10 mouse cellular contexts compared by ENCODE assay signal in genomic region chr16:91935108-91935507, GRCm38 (mm10).
DNase-seq lines count a peak whose midpoint lies in the region; ATAC-seq and TF ChIP-seq lines count a peak whose summit lies in the region.
"Had no signal": no experiment of that assay in that cellular context is flagged by ENCODE, and none has a peak within 500 bp of the region (broad histone marks: within the 10 kb centered on the region; RNA-seq: fewer than 3 reads in every experiment).

No protein-coding gene starts in this region.

- no peak for ATAC-seq in heart, embryonic 11.5 days (replicated peaks; ENCODE audit: insufficient number of reproducible peaks, low FRiP score, low TSS enrichment)
- no peak for ATAC-seq in G1E (ENCODE audit: extremely low read depth, insufficient number of reproducible peaks, low FRiP score, poor library complexity, severe bottlenecking)
- ATAC-seq in liver, embryonic 11.5 days (replicated peaks; ENCODE audit: low FRiP score), result no peak

- no peaks in the 10 kb centered on the region for H3K9me3 ChIP-seq in heart, embryonic 11.5 days (replicated peaks; ENCODE audit: control insufficient read depth, low read length)
- H3K9me3 ChIP-seq in G1E (replicated peaks), result no peaks in the 10 kb centered on the region
- no peaks in the 10 kb centered on the region for H3K9me3 ChIP-seq in embryonic facial prominence, embryonic 10.5 days
- no peaks in the 10 kb centered on the region for H3K9me3 ChIP-seq in liver, embryonic 11.5 days (ENCODE audit: control insufficient read depth, low read length)
- H3K9me3 ChIP-seq: embryonic facial prominence, embryonic 12.5 days; limb, embryonic 13.5 days had no signal

- H3K4me2 ChIP-seq in heart, embryonic 11.5 days, result no peak overlapping the region
- peak overlapping the region; percentile 21; the same call in 1 of the 2 replicates for H3K4me2 ChIP-seq in liver, embryonic 11.5 days
- H3K4me2 ChIP-seq: embryonic facial prominence, embryonic 12.5 days; limb, embryonic 13.5 days had no signal

- H3K9ac ChIP-seq in heart, embryonic 11.5 days (ENCODE audit: low read depth, low read length), result no peak overlapping the region
- no peak overlapping the region for H3K9ac ChIP-seq in liver, embryonic 11.5 days (ENCODE audit: low read depth, low read length)
- H3K9ac ChIP-seq: embryonic facial prominence, embryonic 12.5 days; limb, embryonic 13.5 days had no signal

- peak; percentile 65 for TF ChIP-seq CTCF in G1E (IDR thresholded peaks at IDR 0.05; ENCODE audit: low read depth, low read length)

- H3K4me1 ChIP-seq in heart, embryonic 11.5 days (ENCODE audit: control insufficient read depth, insufficient read depth, low read length), result peaks cover 5% of the 10 kb centered on the region
- H3K4me1 ChIP-seq in G1E (ENCODE audit: insufficient read depth, low read depth, low read length), result peaks cover 28% of the 10 kb centered on the region
- H3K4me1 ChIP-seq in embryonic facial prominence, embryonic 10.5 days, result peaks cover 8% of the 10 kb centered on the region
- peaks cover 6% of the 10 kb centered on the region for H3K4me1 ChIP-seq in liver, embryonic 11.5 days (replicated peaks; ENCODE audit: control insufficient read depth, insufficient read depth, low read length)

- H3K27me3 ChIP-seq in heart, embryonic 11.5 days (ENCODE audit: control insufficient read depth, insufficient read depth, low read length), result no peaks in the 10 kb centered on the region
- H3K27me3 ChIP-seq in G1E (ENCODE audit: insufficient read depth, low read length), result peaks cover 22% of the 10 kb centered on the region
- no peaks in the 10 kb centered on the region for H3K27me3 ChIP-seq in embryonic facial prominence, embryonic 10.5 days (replicated peaks; ENCODE audit: low read depth, poor library complexity, severe bottlenecking)
- no peaks in the 10 kb centered on the region; the same call in 1 of the 2 replicates for H3K27me3 ChIP-seq in liver, embryonic 11.5 days (replicated peaks; ENCODE audit: control insufficient read depth, insufficient read depth, low read length)
- H3K27me3 ChIP-seq: embryonic facial prominence, embryonic 12.5 days; limb, embryonic 13.5 days had no signal

- no peak overlapping the region for H3K27ac ChIP-seq in heart, embryonic 11.5 days (ENCODE audit: low read depth, low read length)
- H3K27ac ChIP-seq in embryonic facial prominence, embryonic 10.5 days (replicated peaks), result no peak overlapping the region
- H3K27ac ChIP-seq in liver, embryonic 11.5 days (ENCODE audit: low read depth, low read length), result no peak overlapping the region
- H3K27ac ChIP-seq: embryonic facial prominence, embryonic 12.5 days; limb, embryonic 13.5 days had no signal

- H3K36me3 ChIP-seq in heart, embryonic 11.5 days (ENCODE audit: control insufficient read depth, insufficient read depth, low read length), result no peaks in the 10 kb centered on the region
- H3K36me3 ChIP-seq in G1E (replicated peaks), result peaks cover under 1% of the 10 kb centered on the region
- peaks cover under 1% of the 10 kb centered on the region for H3K36me3 ChIP-seq in embryonic facial prominence, embryonic 10.5 days (replicated peaks)
- H3K36me3 ChIP-seq in liver, embryonic 11.5 days (ENCODE audit: control insufficient read depth, insufficient read depth, low read length), result no peaks in the 10 kb centered on the region
- H3K36me3 ChIP-seq: embryonic facial prominence, embryonic 12.5 days; limb, embryonic 13.5 days had no signal

- DNase-seq in heart, adult 11 months, result peak; percentile 79
- DNase-seq in 3134 (ENCODE audit: extremely low read depth, insufficient read length, low spot score) (peak; percentile 52), G1E (ENCODE audit: low spot score) (no peak)
- DNase-seq in embryonic facial prominence, embryonic 10.5 days (ENCODE audit: low spot score), result peak; percentile 52
- DNase-seq in liver, embryonic 11.5 days (ENCODE audit: low spot score), result no peak
- DNase-seq in spleen, postnatal 10 days (ENCODE audit: low spot score in 2 of 2), result peak; percentile 41 to 82
- DNase-seq in yolk sac, embryonic 10.5 days (ENCODE audit: low spot score), result no peak

- WGBS in heart, embryonic 11.5 days (ENCODE audit: insufficient replicate concordance), result 31% methylated on average over 8 of the region's 8 CpGs
- 38% methylated on average over 8 of the region's 8 CpGs for WGBS in embryonic facial prominence, embryonic 10.5 days
- WGBS in liver, embryonic 11.5 days, result 38% methylated on average over 8 of the region's 8 CpGs

- no peak overlapping the region for H3K4me3 ChIP-seq in heart, embryonic 11.5 days (ENCODE audit: low read depth, low read length)
- H3K4me3 ChIP-seq in G1E (ENCODE audit: low read depth, low read length), result no peak overlapping the region
- no peak overlapping the region for H3K4me3 ChIP-seq in embryonic facial prominence, embryonic 10.5 days
- H3K4me3 ChIP-seq in liver, embryonic 11.5 days (ENCODE audit: low read depth, low read length), result no peak overlapping the region
- H3K4me3 ChIP-seq: embryonic facial prominence, embryonic 12.5 days; limb, embryonic 13.5 days had no signal

Comparison
In these comparisons a context has a peak if more than half of its experiments do, and no peak if none do; other contexts are left out.
1. DNase-seq: peak in heart, adult 11 months (single experiment), 3134 (single experiment), embryonic facial prominence, embryonic 10.5 days (single experiment) and spleen, postnatal 10 days (2 of 2); none in G1E (single experiment), liver, embryonic 11.5 days (single experiment) and yolk sac, embryonic 10.5 days (single experiment).